Mouse (Mus musculus): ENCODE data around the gene Resp18.

- TF ChIP-seq CTCF (IDR thresholded peaks at IDR 0.05; ENCODE audit: control insufficient read depth, insufficient read depth, low read length) (no peak), POLR2A (IDR thresholded peaks at IDR 0.05; ENCODE audit: borderline replicate concordance, control insufficient read depth, low read depth, low read length) (no peak)
These were observed 22.6 kb downstream of the Resp18 start for GRCm38 (mm10) chr1:75255516-75256046.

Data from bone marrow, adult 2 months (tissue).